Mouse (Mus musculus) frontal cortex, adult (tissue): Measurements from ENCODE around the gene Pemt.

Experiments used
- ATAC-seq: cut with Nextera tagmentation; 2 replicates; pipeline ENCODE4 v1.9.2; 2017; ENCODE audit warnings: mild to moderate bottlenecking, moderate library complexity, mixed read lengths; ENCODE audit not compliant: low TSS enrichment

The Pemt gene

DNA sequence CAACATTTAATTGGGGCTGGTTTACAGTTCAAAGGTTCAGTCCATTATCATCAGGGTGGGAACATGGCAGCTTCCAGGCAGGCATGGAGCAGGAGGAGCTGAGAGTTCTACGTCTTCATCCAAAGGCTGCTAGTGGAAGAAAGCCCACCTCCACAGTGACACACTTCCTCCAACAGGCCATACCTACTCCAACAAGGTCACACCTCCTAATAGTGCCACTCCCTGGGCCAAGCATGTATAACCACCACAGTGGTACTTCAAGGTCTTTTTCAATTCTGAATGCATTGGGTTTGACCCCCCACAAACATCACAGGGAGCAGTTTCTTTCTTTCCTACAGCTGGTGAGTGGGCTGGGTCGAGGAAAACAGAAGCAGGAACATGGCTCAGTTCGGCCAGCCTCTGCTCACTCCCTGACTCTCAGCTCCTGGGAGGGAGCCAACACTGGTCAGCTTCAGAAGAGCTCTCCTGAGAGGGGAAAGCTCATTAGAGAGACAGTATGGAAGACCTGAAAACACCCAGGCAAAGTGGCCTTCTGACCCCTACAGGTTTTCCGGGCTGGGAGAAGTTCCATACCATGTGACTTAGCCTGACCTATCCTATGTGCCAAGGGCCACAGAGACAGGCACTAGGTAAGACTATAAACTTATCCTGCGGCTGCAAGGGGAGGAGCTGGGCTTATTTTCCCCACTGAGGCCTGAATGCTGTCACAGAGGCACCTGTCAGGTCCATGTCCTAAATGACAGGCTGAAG is 44.9 kb downstream of the Pemt start:
- no peak for ATAC-seq

- ATAC-seq: no peak
These were observed 52.0 kb downstream of the Pemt start for GRCm38 (mm10) chr11:59994318-59994717.

- no peak for ATAC-seq
These were observed 54.9 kb downstream of the Pemt start for GRCm38 (mm10) chr11:59991365-59991764.

GRCm38 (mm10) chr11:59989406-59989805 is 56.9 kb downstream of the Pemt start:
- no peak for ATAC-seq

- ATAC-seq: no peak
These were observed 68.5 kb downstream of the Pemt start for GRCm38 (mm10) chr11:59977831-59978230.

DNA sequence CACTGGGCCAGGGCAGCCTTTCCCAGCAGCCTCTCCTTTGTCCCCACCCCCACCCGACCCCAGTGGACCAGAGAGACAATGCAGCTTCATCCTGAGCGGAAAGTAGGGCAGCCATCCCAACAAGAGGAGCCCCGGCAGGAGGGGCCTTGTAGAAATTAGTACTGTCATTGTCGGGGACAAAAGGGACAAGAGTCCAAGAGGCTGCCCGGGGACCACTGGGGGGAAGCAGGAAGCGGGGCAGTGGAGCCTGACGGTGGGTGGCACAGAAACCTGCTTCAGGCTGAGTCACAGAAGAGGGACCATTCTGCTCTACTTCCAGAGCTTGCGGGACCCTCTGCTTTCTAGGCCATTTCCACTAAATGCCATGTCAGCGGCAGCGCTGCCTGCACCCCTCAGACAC is 71.0 kb downstream of the Pemt start:
- ATAC-seq: no peak

DNA sequence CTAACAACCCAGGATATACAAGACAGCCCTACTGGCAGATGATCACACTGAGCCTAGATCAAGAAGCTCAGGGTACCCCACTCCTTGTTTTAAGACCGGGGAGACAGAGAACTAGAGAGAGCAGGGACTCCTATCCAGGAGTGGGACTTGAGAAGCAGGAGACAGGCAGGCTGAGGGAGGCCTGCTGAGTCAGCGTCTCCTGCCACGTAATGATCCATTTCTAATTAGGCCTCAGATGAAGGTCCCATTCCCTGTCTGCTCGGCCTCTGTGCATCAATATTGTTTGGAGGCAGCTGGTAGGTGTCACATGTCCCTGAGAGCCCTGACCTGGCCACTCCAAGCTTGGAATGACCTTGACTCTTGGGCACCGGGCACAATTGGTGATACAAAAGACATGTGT is 72.9 kb downstream of the Pemt start:
- ATAC-seq: no peak

DNA sequence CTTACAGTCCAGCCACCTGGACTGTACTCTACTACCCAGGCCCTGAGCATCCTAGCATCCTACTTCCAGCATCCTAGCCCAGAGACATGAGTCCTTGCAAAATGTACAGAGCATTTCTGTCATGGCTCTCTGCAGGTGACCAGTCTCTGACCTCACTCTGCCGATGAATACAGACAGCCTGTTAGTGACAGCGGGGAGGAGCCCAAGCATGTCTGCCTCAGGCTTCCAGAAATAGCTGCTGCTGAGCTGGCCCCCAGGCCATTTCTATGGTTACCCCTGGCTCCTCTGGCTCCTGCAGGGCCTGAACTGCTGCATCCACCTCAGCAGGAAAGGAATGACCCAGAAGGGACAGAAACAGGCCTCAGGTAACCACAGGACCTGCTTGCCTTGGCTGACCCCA is 74.6 kb downstream of the Pemt start:
- no peak for ATAC-seq

- no peak for ATAC-seq
These were observed 75.5 kb downstream of the Pemt start for GRCm38 (mm10) chr11:59970780-59971179.

DNA sequence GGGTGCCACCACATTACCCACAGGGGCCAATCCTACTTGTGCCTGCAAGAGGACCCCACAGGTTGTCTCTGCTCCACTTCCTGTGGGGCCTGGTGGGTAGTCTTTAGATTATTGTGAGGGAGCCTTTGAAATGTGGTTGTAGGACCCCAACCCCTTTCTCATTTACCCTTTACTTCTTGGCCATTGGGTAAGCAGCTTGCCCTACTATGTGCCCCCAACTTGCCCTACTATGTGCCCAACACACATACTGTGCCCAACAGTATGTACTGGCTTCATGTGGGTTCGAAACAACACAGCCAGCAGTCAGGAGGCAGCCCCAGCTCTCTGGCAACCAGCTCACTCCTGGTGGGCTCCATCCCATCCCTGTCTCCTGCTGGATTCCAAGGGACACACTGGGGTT is 78.5 kb downstream of the Pemt start:
- no peak for ATAC-seq

DNA sequence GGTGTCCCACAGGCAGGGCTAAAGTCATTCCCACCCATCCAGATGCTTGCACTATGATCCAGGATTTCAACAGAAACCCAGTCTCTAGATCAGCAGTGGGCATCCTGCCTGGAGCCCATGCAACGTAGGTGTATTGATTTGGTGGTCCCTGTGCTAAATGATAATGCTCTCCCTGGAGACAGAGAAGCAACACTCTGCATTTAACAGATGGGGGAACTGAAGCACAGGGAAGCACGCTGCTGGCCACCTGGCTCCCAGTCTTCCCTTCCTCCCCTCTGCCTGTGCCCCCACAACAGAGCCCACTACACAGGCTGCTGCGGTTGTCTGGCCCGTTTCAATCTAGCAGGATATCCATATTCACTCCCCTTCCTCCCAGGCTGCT is 80.2 kb downstream of the Pemt start:
- no peak for ATAC-seq

- peak; percentile 62; the same call in 1 of the 2 replicates for ATAC-seq
These were observed 80.8 kb downstream of the Pemt start for GRCm38 (mm10) chr11:59965227-59966101.

DNA sequence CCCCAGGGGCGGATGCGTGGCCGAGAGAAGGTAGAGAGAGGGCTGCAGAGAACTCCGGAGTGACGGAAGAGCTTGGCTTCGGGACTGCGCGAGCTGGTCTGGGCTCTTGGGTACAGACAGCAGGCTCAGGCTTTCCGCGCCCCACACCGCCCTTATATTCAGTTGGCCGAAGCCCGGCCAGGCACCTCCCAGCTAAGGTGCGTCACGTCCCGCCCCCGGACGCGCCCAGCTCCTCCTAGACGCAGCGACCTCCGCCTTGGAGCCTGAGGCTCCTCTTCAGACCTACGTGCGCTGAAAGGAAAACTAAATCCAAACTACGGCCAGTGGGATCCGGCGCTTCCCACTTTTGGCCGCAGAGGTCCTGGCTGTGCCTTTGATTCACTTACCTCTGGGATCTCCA is 81.5 kb downstream of the Pemt start, which contains the start of gene Rasd1:
Gene Rasd1 (minus strand): TSS at position 127 of the 400 bp plus-strand sequence.
- peak; percentile 60 for ATAC-seq

DNA sequence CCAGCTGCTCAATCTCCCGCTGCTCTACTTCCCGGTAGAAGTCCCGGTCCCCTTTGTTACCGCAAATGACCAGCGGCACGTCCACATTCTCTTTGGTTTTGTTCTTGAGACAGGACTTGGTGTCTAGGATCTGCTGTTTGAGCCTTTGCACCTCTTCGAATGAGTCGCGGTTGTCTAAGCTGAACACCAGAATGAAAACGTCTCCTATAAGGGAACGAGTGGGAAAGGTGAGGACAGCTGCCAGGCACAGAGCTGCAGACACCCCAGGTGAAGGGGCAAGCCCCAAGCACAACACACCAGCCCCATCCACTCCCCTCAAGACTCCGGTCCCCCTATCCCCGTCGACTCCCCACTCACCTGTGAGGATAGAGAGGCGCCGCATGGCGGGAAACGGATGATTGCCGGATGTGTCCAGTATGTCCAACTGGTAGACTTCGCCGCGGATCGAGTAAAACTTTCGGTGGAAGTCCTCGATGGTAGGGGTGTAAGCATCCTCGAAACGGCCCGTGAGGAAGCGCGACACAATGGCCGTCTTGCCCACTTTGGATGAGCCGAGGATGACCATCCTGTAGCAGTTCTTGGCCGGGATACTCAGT is 82.0 kb downstream of the Pemt start:
- ATAC-seq: no peak

DNA sequence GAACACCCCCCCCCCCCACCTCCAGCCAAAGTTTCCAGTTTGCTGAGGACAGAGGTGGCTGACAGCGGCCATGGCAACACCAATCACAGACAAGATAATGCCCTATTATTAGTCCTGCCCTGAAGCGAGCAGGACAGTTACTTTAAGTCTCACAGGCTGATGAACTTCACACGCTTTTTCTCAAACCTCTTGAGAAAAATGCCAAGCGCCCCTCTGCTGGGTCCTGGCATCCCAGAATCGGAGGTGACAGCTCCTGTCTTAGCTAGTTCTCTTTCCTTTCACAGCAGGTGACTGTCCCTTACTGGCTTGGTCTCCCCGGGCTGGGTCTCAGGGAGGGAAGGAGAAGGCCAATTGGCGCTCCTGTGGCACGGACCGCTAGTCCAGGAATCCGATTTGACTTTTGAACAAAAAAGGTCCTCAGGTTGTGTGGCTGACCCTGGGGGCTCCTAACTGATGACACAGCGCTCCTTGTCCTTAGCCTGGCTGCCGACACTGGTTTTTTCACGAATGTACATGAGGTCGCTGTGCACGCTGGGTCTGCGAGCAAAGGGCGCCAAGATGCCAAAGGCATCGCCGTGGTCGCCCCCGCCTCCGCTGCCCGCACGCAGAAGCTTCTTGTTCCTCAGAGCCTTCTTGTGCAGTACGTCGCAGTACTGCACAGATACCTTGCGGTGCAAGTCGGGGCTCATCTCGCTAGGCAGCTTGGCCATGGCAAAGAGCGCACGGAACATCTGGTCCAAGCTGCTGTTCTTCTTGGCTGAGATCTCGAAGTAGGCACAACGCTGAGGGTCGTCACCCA is 82.7 kb downstream of the Pemt start:
- ATAC-seq: no peak

DNA sequence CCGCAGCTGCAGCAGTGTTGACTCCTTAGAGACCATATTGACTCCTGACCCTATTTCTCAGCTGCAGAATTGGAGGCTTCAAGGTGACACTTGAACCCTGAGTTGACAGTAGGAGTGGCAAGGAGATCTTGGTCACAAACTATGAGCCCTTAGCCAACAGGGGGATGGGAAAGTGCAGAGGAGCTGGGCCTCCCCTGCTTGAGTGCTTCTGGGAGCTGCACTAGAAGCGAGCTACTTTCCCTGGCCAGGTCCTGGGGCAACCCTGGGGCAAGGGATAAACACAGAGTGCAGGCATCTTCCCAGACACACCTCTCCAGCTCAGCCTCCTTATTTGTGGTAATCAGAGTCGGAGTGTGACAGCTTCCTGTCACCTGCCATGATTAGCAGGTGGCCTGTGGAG is 83.7 kb downstream of the Pemt start:
- ATAC-seq: no peak

GRCm38 (mm10) chr11:59961338-59961875 is 84.9 kb downstream of the Pemt start:
- no peak for ATAC-seq

DNA sequence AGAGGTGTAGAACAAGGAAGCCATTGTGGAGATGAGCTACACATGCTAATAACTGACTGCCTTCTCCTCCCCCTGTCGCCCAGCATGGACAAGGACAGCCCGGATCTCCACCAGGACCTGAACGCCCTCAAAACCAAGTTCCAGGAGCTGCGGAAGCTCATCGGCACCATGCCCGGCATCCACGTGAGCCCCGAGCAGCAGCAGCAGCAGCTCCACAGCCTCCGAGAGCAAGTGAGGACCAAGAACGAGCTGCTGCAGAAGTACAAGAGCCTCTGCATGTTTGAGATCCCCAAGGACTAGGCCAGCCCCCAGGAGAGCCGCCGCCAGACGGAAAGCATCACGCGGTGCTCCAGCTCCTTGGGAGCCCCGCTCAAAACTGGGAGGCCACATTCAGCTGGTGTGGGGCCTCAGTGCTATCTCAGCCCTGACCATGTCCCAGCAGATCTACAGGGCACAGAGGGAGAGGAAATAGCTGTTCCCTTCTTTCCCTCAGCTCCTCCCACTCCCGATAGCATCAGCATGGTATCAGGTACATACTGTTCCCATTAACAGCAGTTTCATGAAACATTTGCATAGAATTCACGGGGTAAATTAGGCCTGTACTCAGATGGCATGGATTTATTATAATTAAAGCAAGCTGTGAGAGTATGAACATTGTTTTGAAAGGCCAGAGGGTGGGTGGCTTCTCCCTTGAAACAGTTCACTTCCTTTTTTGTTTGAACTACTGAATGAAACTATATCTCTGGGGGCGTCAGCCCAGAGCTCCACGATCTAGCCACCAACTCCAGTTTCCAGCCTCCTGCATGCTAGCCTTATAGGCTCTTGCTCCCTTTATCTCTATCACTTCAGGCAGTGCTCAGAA is 85.6 kb downstream of the Pemt start:
- ATAC-seq: peak; percentile 14; the same call in 1 of the 2 replicates

DNA sequence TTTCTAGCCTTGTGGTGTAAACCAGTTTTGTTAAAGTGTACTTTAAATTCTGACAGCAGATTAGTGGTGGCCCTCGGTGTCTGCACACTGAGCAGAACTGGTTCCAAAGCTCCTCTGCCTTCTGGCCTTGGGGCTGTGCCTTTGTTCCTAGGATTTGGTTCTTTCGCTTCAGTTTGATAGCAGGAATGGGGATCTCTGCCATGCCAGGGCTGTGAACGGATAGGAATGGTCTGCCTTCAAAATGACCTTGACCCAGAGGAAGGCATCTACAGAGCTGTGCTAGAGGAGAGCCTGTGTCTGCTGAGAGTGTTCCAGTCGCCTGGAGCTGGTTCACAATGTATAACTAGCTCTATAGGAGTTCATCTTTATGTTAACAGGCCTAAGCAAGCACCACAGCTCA is 86.8 kb downstream of the Pemt start:
- ATAC-seq: no peak

GRCm38 (mm10) chr11:59956749-59957148 is 89.5 kb downstream of the Pemt start:
- ATAC-seq: no peak

DNA sequence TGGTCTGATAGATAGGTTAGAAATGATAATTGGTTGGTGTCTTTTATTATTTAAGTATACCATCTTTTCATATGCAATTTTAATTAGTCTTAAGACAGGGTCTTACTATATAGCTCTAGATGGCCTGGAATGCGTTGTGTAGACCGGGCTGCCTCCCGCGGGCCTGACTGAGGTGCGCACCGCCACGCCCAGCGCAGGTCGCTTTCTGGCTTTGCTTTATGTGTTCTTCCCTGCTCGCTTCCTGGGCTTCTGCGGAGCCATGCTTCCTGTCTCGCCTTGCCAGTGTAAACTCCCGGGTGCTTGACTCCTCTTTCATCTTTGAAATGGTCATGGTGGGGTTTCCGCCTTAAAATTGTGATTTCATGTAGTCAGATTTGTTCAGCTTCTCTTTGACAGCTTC is 93.4 kb downstream of the Pemt start:
- no peak for ATAC-seq
